Mouse (Mus musculus) embryonic fibroblast, embryonic 13.5 days (primary cell): ENCODE data around the gene Atp2b1.

ENCODE experiments used
- CTCF ChIP-seq: IDR thresholded peaks from 2 replicates; pipeline ENCODE4 v1.5.1; 2011; ENCODE audit warnings: mild to moderate bottlenecking, control low read depth, low read length, moderate library complexity, borderline replicate concordance; ENCODE audit not compliant: insufficient read depth
- POLR2A ChIP-seq: IDR thresholded peaks from 2 replicates; pipeline ENCODE4 v1.6.1; 2011; ENCODE audit warnings: low read depth, mild to moderate bottlenecking, control low read depth, low read length, moderate library complexity

GRCm38 (mm10) chr10:98949750-98950149 lies 35.5 kb downstream of the Atp2b1 start:
- TF ChIP-seq POLR2A: no peak
- no peak for TF ChIP-seq CTCF
